Mouse (Mus musculus) midbrain, embryonic 11.5 days (tissue): Measurements from ENCODE around the gene Klrb1b. TPM values are rescaled to one million over a fixed set of nuclear protein-coding genes. Genes with fewer than 3 reads are reported as not detected.
"Not testable (repeated sequence)": the region's sequence is repeated elsewhere in the genome, so short reads cannot be mapped to it uniquely, and the experiment has no call there.

ENCODE experiments used
- ATAC-seq: fragments of 200-750 bp; cut with Nextera tagmentation; 2 replicates; pipeline ENCODE4 v1.8.0; 2017; ENCODE audit warnings: moderate TSS enrichment, moderate library complexity; ENCODE audit not compliant: low FRiP score
- DNase-seq: peaks from one replicate; pipeline ENCODE4 v3.0.0; 2015; ENCODE audit warnings: low spot score; ENCODE audit errors: missing footprints
- H3K27ac ChIP-seq: fragments of 300-500 bp; sonication (generic); 2 replicates; pipeline ENCODE4 v1.5.1; 2014; ENCODE audit warnings: low read depth, low read length
- H3K27me3 ChIP-seq: fragments of 300-500 bp; sonication (generic); 2 replicates; pipeline ENCODE4 v1.6.1; 2014; ENCODE audit warnings: mild to moderate bottlenecking, low read length, moderate library complexity, mixed read lengths; ENCODE audit not compliant: control insufficient read depth, insufficient read depth
- H3K36me3 ChIP-seq: fragments of 300-500 bp; sonication (generic); 2 replicates; pipeline ENCODE4 v1.6.1; 2014; ENCODE audit warnings: mild to moderate bottlenecking, low read length, moderate library complexity, mixed read lengths; ENCODE audit not compliant: control insufficient read depth, insufficient read depth
- H3K4me1 ChIP-seq: fragments of 300-500 bp; sonication (generic); 2 replicates; pipeline ENCODE4 v1.6.1; 2014; ENCODE audit warnings: low read length; ENCODE audit not compliant: control insufficient read depth, insufficient read depth
- H3K4me2 ChIP-seq: fragments of 300-500 bp; sonication (generic); 2 replicates; pipeline ENCODE4 v1.6.1; 2014; ENCODE audit warnings: mild to moderate bottlenecking, moderate library complexity
- H3K4me3 ChIP-seq: fragments of 300-500 bp; sonication (generic); 2 replicates; pipeline ENCODE4 v1.5.1; 2014; ENCODE audit warnings: low read depth, low read length
- H3K9ac ChIP-seq: fragments of 300-500 bp; sonication (generic); 2 replicates; pipeline ENCODE4 v1.6.1; 2014; ENCODE audit warnings: low read length
- H3K9me3 ChIP-seq: fragments of 300-500 bp; sonication (generic); 2 replicates; pipeline ENCODE4 v1.6.1; 2016; ENCODE audit warnings: low read length; ENCODE audit not compliant: control insufficient read depth
- WGBS: fragments of 180-500 bp; shearing (Covaris S2); extraction: QIAGEN DNeasy Blood & Tissue Kit; methylation state at CpG from one replicate; pipeline ENCODE4 v1.1.7; 2014; 5-methylcytosine and 5-hydroxymethylcytosine counted together
- polyA plus RNA-seq: library from polyadenylated mRNA; unstranded; fragments of >200 nt; fragmentation: Nextera tagmentation; extraction: Ambion mirVana; gene quantifications from 2 replicates; pipeline ENCODE4 v1.2.1, GENCODE M21; 2014

Gene Klrb1b
- polyA plus RNA-seq, 1 experiment from 2014 or later = not detected

DNA sequence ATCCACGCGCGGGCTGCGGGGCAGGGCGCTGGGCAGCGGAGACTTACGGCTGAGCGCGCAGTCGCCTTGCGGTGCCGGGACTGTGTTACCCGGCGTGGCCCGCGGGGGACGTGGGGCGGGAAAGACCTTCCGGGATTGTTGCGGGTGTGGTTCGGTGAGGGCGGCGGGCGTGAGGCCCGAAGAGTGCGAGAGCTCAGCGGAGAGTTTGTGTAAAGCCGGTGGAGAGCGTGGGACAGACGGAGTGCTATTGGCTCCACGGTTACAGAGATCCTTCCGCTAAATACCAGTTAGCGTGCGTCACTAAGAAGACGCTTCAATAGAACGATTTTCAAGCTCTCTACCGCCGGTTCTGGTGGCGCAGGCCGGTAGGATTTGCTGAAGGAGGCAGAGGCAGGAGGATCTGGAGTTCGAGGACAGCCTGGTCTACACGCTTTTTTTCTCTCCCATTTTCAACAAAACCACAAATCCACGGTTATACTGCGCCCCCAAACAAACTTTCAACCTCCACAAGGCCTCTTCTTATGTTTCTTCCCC, 16.9 kb upstream of the Klrb1b start:
- Histone ChIP-seq H3K27me3 (no peaks in the 10 kb centered on the region), H3K4me2 (peak overlapping the region; percentile 65), H3K27ac (peak overlapping the region; percentile 80), H3K36me3 (no peaks in the 10 kb centered on the region), H3K9me3 (no peaks in the 10 kb centered on the region), H3K4me1 (peaks cover 3% of the 10 kb centered on the region), H3K9ac (peak overlapping the region; percentile 82), H3K4me3 (peak overlapping the region; percentile 79)
- ATAC-seq = peak; percentile 71
- peak; percentile 100 for DNase-seq
- under 1% methylated on average over 44 of the region's 44 CpGs for WGBS

DNA sequence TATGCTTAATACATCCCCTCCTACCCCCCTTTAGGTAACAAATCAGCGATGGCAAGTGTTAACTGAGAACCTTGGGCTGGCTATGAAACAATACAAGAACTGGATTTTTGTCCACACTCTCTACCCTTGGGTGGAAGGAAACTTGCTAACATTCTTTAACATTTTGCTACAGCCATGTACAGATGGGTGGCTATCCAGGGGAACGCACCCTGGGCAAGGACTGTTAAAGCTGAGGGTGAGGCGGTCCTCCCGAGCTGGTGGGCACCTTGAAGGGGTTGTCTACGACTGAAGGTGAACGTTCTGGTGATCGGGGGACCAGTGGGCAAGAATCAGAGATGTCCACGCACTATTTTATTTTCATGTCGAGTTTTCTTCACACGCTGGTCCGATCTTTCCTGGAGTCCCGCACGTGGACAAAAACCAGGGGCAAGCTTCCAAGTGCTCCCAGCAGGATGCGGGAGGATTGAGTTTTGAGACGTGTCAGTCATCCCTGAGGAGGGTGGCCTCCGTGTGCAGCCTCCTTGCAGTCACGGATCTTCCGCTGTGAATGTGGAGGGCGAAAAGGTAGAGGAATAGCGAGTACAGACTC, 16.3 kb upstream of the Klrb1b start:
- Histone ChIP-seq H3K27ac (peak overlapping the region; percentile 57; the same call in 1 of the 2 replicates), H3K9ac (peak overlapping the region; percentile 82), H3K27me3 (no peaks in the 10 kb centered on the region), H3K4me2 (peak overlapping the region; percentile 65), H3K9me3 (no peaks in the 10 kb centered on the region), H3K4me3 (peak overlapping the region; percentile 79), H3K4me1 (peaks cover 3% of the 10 kb centered on the region), H3K36me3 (no peaks in the 10 kb centered on the region)
- DNase-seq = peak; percentile 94
- under 1% methylated on average over 20 of the region's 20 CpGs for WGBS
- ATAC-seq = no peak

DNA sequence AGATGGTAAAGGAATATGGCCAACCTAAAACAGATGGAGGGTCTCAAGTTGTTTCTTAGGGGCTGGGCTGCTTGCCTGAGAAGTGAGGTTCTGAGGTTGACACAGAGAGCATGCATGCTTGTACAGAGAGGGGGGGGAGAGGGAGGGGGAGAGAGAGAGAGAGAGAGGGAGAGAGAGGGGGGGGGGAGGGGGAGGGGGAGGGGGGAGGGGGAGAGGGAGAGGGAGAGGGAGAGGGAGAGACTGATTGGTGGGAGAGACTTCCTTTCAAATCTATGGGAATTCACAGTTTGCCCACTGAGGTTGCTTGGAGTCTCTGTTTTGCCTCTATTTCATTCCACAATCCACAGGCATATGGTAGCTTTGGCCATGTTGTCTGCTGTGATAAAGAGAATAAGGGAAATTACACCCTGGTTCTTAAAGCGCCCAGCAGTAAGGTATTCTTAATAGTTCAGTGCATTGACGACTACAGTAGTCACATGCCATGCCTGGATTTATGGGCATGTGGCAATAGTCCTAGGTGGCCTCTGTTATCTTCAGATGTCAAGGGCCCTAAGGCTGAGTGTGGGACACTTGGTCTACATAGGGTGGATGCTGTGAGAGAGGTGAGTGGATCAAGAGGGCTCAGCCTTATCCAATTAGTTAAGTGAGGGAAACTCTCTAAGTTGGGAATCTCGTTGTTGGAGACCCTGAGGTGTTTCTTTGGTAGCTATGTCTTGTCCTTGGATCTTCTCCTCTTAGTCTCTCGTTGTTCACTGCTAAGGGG, 15.4 kb upstream of the Klrb1b start:
- Histone ChIP-seq H3K4me2 (peak overlapping the region; percentile 65; the same call in 1 of the 2 replicates), H3K9ac (no peak overlapping the region; the same call in 1 of the 2 replicates), H3K27ac (no peak overlapping the region), H3K4me3 (peak overlapping the region; percentile 79), H3K9me3 (no peaks in the 10 kb centered on the region), H3K27me3 (no peaks in the 10 kb centered on the region), H3K36me3 (no peaks in the 10 kb centered on the region), H3K4me1 (peaks cover 3% of the 10 kb centered on the region)
- ATAC-seq = no peak
- WGBS = 46% methylated on average over 4 of the region's 4 CpGs
- DNase-seq = no peak

DNA sequence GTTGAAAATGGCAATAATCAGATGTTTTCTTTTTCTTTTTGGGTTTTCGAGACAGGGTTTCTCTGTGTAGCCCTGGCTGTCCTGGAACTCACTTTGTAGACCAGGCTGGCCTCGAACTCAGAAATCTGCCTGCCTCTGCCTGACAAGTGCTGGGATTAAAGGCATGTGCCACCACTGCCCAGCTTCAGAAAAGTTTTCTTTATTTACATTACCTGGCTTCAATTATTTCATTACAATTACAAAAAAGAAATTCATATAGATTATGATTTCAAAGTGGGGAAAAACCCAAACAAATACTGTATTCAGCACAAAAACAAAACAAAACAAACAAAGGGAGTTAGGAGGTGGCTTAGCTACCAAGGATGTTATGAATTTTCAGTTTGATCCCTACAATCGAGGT, 14.5 kb upstream of the Klrb1b start:
- not testable (repeated sequence) for H3K27ac ChIP-seq, H3K27me3 ChIP-seq, H3K4me3 ChIP-seq, H3K9me3 ChIP-seq, H3K36me3 ChIP-seq, DNase-seq, H3K9ac ChIP-seq, H3K4me2 ChIP-seq, H3K4me1 ChIP-seq, ATAC-seq
- 90% methylated on average over 3 of the region's 3 CpGs for WGBS

DNA sequence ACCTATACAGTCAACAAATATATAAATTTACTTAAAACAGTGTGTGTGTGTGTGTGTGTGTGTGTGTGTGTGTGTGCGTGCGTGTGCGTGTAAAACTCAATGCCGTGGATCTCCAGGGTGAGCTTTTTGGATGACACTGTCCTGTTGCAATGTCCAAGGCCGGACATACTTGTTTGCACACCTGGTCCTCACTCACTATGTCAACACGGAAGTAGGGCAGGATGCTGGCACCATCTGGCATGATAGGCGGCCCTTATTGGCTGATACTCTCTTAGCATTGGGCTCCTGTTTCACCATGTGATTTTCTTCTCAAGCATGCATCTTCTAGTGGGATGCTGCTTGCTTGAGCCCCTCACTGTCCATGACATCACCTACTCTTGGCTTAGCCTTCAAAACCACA, 13.8 kb upstream of the Klrb1b start:
- Histone ChIP-seq H3K4me2 (peak overlapping the region; percentile 64), H3K9ac (no peak overlapping the region), H3K4me3 (no peak overlapping the region), H3K27ac (no peak overlapping the region), H3K36me3 (no peaks in the 10 kb centered on the region), H3K9me3 (no peaks in the 10 kb centered on the region), H3K27me3 (no peaks in the 10 kb centered on the region), H3K4me1 (peaks cover 3% of the 10 kb centered on the region)
- DNase-seq (peak; percentile 86), ATAC-seq (no peak)
- 60% methylated on average over 7 of the region's 7 CpGs for WGBS

DNA sequence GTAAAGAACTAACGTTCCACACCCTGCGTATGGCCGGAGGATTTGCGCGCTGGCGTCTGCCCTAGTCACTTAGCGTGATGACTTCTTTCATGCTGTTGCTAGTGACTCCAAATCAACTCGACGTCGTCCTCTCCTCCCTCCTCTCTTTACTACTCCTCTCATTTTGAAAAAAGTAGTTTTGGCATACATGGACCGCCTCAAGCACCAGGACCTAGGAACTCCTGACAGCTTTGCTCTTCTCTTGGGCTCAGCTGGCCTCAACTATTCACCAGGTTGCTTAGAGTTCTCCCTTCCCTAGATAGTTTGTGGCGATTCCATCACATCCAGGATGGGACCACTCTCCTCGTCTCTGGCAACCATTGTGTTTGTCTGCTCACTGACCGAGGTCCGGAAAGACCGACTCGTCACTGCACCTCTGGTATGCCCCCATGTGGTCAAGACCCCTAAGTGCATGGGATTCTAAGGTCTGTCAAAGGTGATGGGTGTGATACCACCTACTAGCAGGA, 13.2 kb upstream of the Klrb1b start:
- ATAC-seq (peak; percentile 22), DNase-seq (peak; percentile 98)
- H3K27me3 ChIP-seq = no peaks in the 10 kb centered on the region
- no peaks in the 10 kb centered on the region for H3K36me3 ChIP-seq
- H3K4me2 ChIP-seq = peak overlapping the region; percentile 64
- peak overlapping the region; percentile 53 for H3K9ac ChIP-seq
- no peaks in the 10 kb centered on the region for H3K9me3 ChIP-seq
- H3K27ac ChIP-seq = peak overlapping the region; percentile 54
- peak overlapping the region; percentile 74 for H3K4me3 ChIP-seq
- H3K4me1 ChIP-seq = peaks cover 3% of the 10 kb centered on the region
- WGBS = under 1% methylated on average over 17 of the region's 17 CpGs

DNA sequence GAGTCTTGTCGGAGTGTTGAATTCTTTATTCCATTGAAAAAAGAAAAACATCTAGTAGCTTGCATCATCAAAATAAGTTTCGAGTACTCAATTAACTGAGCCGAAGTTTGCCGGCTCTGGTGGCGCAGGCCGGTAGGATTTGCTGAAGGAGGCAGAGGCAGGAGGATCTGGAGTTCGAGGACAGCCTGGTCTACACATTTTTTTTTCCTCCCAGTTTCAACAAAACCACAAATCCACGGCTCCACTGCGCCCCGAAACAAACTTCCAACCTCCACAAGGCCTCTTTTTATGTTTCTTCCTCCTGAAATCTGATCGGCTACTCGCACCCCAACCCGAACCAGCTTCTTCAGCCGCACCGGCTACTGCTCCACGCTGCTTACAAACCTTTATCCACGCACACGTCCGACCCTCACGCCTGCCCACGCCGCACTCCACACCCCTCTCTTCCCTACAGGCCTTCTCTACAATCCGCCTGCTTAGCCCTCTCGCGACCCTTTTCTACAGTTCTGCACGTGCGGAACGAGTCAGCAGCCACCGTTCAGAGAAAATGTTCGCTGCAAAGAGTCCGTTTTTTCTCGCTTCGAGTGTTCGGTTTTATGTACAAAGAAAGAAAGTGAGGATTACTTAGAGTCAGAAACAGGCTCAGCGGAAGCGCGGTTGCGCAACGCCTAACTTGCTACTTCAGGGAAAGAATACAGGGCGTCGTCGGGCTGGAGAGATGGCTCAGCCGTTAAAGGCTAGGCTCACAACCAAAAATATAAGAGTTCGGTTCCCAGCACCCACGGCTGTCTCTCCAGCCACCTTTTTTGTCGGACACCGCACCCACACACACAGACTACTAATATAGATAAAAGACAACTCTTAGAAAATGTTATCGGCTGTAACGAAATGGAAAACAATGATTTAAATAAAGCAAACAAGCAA, 12.5 kb upstream of the Klrb1b start:
- peak overlapping the region; percentile 64 for H3K4me2 ChIP-seq
- H3K27me3 ChIP-seq = no peaks in the 10 kb centered on the region
- H3K36me3 ChIP-seq = no peaks in the 10 kb centered on the region
- ATAC-seq = peak; percentile 70
- peak overlapping the region; percentile 83 for H3K9ac ChIP-seq
- DNase-seq = peak; percentile 100
- peak overlapping the region; percentile 74 for H3K4me3 ChIP-seq
- peak overlapping the region; percentile 68 for H3K27ac ChIP-seq
- no peaks in the 10 kb centered on the region for H3K9me3 ChIP-seq
- peaks cover 3% of the 10 kb centered on the region; the same call in 1 of the 2 replicates for H3K4me1 ChIP-seq
- WGBS = under 1% methylated on average over 49 of the region's 49 CpGs

DNA sequence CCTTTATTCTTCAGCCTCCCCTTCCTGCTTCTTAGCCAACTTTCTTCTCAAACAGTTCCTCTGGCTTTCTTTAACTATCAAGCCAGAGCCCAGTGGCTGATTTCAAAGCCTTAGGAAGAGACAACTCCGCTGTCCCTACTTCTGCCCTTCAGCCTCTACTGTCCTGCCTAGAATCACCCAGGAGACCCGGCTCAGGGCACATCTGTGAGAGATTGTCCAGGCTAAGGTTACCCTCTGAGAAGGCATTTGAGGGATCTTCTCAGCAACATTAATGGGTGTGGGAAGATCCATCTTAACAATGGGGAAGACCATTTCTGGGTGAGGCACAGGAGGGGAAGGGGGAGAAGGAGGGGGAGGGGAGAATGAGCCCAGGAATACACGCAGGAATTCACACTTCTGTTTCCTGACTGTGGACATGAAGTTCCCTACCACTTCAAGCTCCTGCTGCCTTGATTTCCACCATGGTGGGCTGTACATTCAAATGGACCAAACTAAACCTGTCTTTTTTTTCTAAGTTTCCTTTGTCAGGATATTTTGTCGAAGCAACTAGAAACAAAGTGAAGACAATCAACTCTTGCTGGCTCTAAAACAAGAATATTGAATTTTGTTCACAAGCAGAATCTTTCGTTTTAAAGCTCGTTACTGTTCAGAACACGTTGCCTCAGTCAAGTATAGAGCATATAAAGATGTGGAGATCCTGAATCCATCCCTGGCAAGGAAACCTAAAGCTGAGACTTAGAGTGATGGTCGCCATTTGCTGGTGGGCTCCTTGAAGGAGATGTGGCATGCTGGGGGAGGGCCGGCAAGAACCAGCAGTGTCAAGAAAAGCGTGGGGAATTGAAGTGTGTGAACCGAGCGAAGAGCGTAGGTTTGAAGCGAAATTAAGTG, 11.6 kb upstream of the Klrb1b start:
- peak overlapping the region; percentile 46 for H3K27ac ChIP-seq
- peak overlapping the region; percentile 66 for H3K9ac ChIP-seq
- peaks cover 3% of the 10 kb centered on the region; the same call in 1 of the 2 replicates for H3K4me1 ChIP-seq
- peak overlapping the region; percentile 64 for H3K4me2 ChIP-seq
- no peaks in the 10 kb centered on the region for H3K36me3 ChIP-seq
- DNase-seq = no peak
- WGBS = 2% methylated on average over 14 of the region's 14 CpGs
- no peaks in the 10 kb centered on the region for H3K27me3 ChIP-seq
- H3K9me3 ChIP-seq = no peaks in the 10 kb centered on the region
- peak; percentile 43 for ATAC-seq
- H3K4me3 ChIP-seq = peak overlapping the region; percentile 74
